ENCODE assay signal across 18 mouse cellular contexts in the genomic region with DNA sequence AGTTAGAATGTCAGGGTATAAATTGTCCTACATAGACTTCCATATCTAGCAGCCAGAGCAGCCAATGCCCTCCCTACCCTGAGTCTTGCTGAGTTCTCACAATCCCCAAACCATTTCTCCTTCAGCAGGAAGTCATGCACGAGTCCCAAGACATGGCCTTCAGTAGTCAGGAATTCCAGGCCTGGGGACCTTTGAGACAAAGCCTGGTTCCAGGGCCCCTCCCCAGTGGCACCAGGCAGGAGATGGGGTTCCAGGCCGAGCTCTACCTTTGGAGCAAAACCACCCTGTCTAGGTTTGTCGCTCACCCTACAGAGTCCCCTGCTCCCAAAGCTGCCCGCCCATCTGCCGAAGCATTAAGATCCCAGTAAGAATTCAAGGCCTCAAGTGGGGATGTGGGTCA. TPM values are rescaled to one million over a fixed set of nuclear protein-coding genes. Genes with fewer than 3 reads are reported as not detected.
DNase-seq lines count a peak whose midpoint lies in the region; ATAC-seq and TF ChIP-seq lines count a peak whose summit lies in the region.
"Had no signal": no experiment of that assay in that cellular context is flagged by ENCODE, and none has a peak within 500 bp of the region (broad histone marks: within the 10 kb centered on the region; RNA-seq: fewer than 3 reads in every experiment).

No protein-coding gene starts in this region.

- H3K9me3 ChIP-seq in intestine, embryonic 14.5 days (ENCODE audit: control insufficient read depth, low read length), result no peaks in the 10 kb centered on the region
- H3K9me3 ChIP-seq in intestine, postnatal 0 days (ENCODE audit: control insufficient read depth), result no peaks in the 10 kb centered on the region
- H3K9me3 ChIP-seq: embryonic facial prominence, embryonic 13.5 days; forebrain, embryonic 13.5 days; heart, embryonic 12.5 days had no signal

- H3K27ac ChIP-seq in intestine, embryonic 14.5 days (ENCODE audit: low read depth), result no peak overlapping the region
- no peak overlapping the region for H3K27ac ChIP-seq in intestine, postnatal 0 days (ENCODE audit: low read depth, low read length)
- H3K27ac ChIP-seq: forebrain, embryonic 13.5 days; hindbrain, embryonic 14.5 days had no signal

- no peaks in the 10 kb centered on the region for H3K27me3 ChIP-seq in intestine, embryonic 14.5 days (replicated peaks; ENCODE audit: control insufficient read depth, insufficient read depth, low read length)
- H3K27me3 ChIP-seq in intestine, postnatal 0 days (replicated peaks; ENCODE audit: control insufficient read depth, insufficient read depth, low read length), result no peaks in the 10 kb centered on the region
- H3K27me3 ChIP-seq: forebrain, embryonic 13.5 days had no signal

- no peaks in the 10 kb centered on the region; the same call in 1 of the 2 replicates for H3K4me1 ChIP-seq in intestine, embryonic 14.5 days (replicated peaks; ENCODE audit: control insufficient read depth, insufficient read depth, low read length)
- H3K4me1 ChIP-seq in intestine, postnatal 0 days (replicated peaks; ENCODE audit: control insufficient read depth, insufficient read depth, low read length), result no peaks in the 10 kb centered on the region
- H3K4me1 ChIP-seq: heart, embryonic 12.5 days had no signal

- no peak overlapping the region for H3K4me2 ChIP-seq in intestine, embryonic 14.5 days (ENCODE audit: low read length)
- no peak overlapping the region for H3K4me2 ChIP-seq in intestine, postnatal 0 days (replicated peaks; ENCODE audit: low read depth)
- H3K4me2 ChIP-seq: embryonic facial prominence, embryonic 13.5 days; forebrain, embryonic 13.5 days; heart, embryonic 12.5 days; hindbrain, embryonic 14.5 days had no signal

- 91% methylated on average over 5 of the region's 5 CpGs for WGBS in intestine, embryonic 14.5 days
- WGBS in intestine, postnatal 0 days, result 86% methylated on average over 5 of the region's 5 CpGs

- peak; percentile 67 for DNase-seq in heart, adult 11 months
- no peak for DNase-seq in heart, postnatal 10 days
- DNase-seq in intestine, embryonic 14.5 days (ENCODE audit: low spot score), result peak; percentile 47
- peak; percentile 1 for DNase-seq in ovary, postnatal 36 days (ENCODE audit: low spot score)
- DNase-seq in ovary, adult 18-20 months (ENCODE audit: low spot score), result no peak
- DNase-seq: adrenal gland, adult 2 months; adrenal gland, postnatal 25 days; cerebellum, adult 18-20 months; cerebellum, adult 9-11 months; cerebellum, postnatal 36 days; gastrocnemius, postnatal 14 days; heart, postnatal 36 days had no signal

- no peak overlapping the region for H3K9ac ChIP-seq in intestine, embryonic 14.5 days (ENCODE audit: low read length)
- no peak overlapping the region for H3K9ac ChIP-seq in intestine, postnatal 0 days (ENCODE audit: low read depth, low read length)
- H3K9ac ChIP-seq: embryonic facial prominence, embryonic 13.5 days; forebrain, embryonic 13.5 days; heart, embryonic 12.5 days; hindbrain, embryonic 14.5 days had no signal

- ATAC-seq in intestine, embryonic 14.5 days (replicated peaks; ENCODE audit: low FRiP score, low TSS enrichment, low read depth), result no peak
- ATAC-seq in intestine, postnatal 0 days, result no peak
- ATAC-seq: forebrain, embryonic 13.5 days; intestine, embryonic 16.5 days had no signal

- TF ChIP-seq CTCF in intestine, postnatal 0 days (IDR thresholded peaks at IDR 0.05; ENCODE audit: low read depth), result no peak

- intact Hi-C loops in heart, postnatal 10 days (cut with DNase I), result no loop called here

- no peak overlapping the region for H3K4me3 ChIP-seq in intestine, embryonic 14.5 days (ENCODE audit: low read depth, low read length)
- no peak overlapping the region for H3K4me3 ChIP-seq in intestine, postnatal 0 days (ENCODE audit: low read depth, low read length)
- H3K4me3 ChIP-seq: embryonic facial prominence, embryonic 13.5 days; forebrain, embryonic 13.5 days; heart, embryonic 12.5 days had no signal

- no peaks in the 10 kb centered on the region for H3K36me3 ChIP-seq in intestine, embryonic 14.5 days (ENCODE audit: control insufficient read depth, insufficient read depth, low read length)
- no peaks in the 10 kb centered on the region for H3K36me3 ChIP-seq in intestine, postnatal 0 days (ENCODE audit: control insufficient read depth, insufficient read depth)
- H3K36me3 ChIP-seq: embryonic facial prominence, embryonic 13.5 days; heart, embryonic 12.5 days had no signal

RNA-seq across cellular contexts. Expression of a gene that starts 10.2 kb away (rescaled TPM):
- 1 to 10 TPM in 1 of 2 experiments, under 1 TPM in 1; 0.65 to 1.1 TPM for total RNA-seq in heart, postnatal 10 days (2021)
- polyA plus RNA-seq in intestine, embryonic 14.5 days (2014; fragmentation: Nextera tagmentation; extraction: Ambion mirVana), result 1.9 and 2.5 TPM in 2 replicates
- 1.1 and 1.2 TPM in 2 replicates for polyA plus RNA-seq in intestine, postnatal 0 days (2015; fragmentation: Nextera tagmentation; extraction: Ambion mirVana)

RNA-seq across cellular contexts. Expression of a gene that starts 44.7 kb away (rescaled TPM):
- total RNA-seq in heart, postnatal 10 days (2021), result 100 to 1,000 TPM; 725 to 746 TPM
- 457 and 488 TPM in 2 replicates for polyA plus RNA-seq in intestine, embryonic 14.5 days (2014; fragmentation: Nextera tagmentation; extraction: Ambion mirVana)
- polyA plus RNA-seq in intestine, postnatal 0 days (2015; fragmentation: Nextera tagmentation; extraction: Ambion mirVana), result 588 and 627 TPM in 2 replicates

Comparison
In these comparisons a context has a peak if more than half of its experiments do, and no peak if none do; other contexts are left out.
1. DNase-seq: peak in heart, adult 11 months (single experiment), intestine, embryonic 14.5 days (single experiment) and ovary, postnatal 36 days (single experiment); none in heart, postnatal 10 days (0 of 2) and ovary, adult 18-20 months (single experiment).